Mouse (Mus musculus): ENCODE results near the gene Man2a2. TPM values are rescaled to one million over a fixed set of nuclear protein-coding genes. Genes with fewer than 3 reads are reported as not detected.
"Not testable (repeated sequence)": the region's sequence is repeated elsewhere in the genome, so short reads cannot be mapped to it uniquely, and the experiment has no call there.

Gene Man2a2
- polyA plus RNA-seq, 2 experiments from 2014 or later: 10.4 to 22.3 TPM

- ATAC-seq: no peak
Observed at GRCm38 (mm10) chr7:80331433-80331832, 39.7 kb downstream of the Man2a2 start.

GRCm38 (mm10) chr7:80330278-80330677 is 40.9 kb downstream of the Man2a2 start:
- no peak for ATAC-seq

GRCm38 (mm10) chr7:80326076-80326475 is 45.1 kb downstream of the Man2a2 start:
- ATAC-seq: no peak

- ATAC-seq: no peak
Observed at GRCm38 (mm10) chr7:80325292-80325868, 45.8 kb downstream of the Man2a2 start.

DNA sequence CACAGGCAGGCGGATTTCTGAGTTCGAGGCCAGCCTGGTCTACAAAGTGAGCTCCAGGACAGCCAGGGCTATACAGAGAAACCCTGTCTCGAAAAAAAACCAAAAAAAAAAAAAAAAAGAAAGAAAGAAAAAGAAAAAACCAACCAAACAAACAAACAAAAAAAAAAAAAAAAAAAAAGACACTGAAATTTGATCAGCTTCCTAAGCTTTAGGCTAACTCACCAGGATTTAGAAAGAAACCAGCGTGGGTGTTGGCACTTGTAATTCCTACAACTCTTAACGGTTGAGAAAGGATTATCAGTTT is 46.4 kb downstream of the Man2a2 start:
- not testable (repeated sequence) for ATAC-seq

GRCm38 (mm10) chr7:80324043-80324815 is 46.9 kb downstream of the Man2a2 start, which contains the start of gene Rccd1:
Gene Rccd1 (minus strand): TSS chr7:80324454.
- peak; percentile 98 for ATAC-seq

- ATAC-seq: no peak
Observed at GRCm38 (mm10) chr7:80323336-80323735, 47.8 kb downstream of the Man2a2 start.

DNA sequence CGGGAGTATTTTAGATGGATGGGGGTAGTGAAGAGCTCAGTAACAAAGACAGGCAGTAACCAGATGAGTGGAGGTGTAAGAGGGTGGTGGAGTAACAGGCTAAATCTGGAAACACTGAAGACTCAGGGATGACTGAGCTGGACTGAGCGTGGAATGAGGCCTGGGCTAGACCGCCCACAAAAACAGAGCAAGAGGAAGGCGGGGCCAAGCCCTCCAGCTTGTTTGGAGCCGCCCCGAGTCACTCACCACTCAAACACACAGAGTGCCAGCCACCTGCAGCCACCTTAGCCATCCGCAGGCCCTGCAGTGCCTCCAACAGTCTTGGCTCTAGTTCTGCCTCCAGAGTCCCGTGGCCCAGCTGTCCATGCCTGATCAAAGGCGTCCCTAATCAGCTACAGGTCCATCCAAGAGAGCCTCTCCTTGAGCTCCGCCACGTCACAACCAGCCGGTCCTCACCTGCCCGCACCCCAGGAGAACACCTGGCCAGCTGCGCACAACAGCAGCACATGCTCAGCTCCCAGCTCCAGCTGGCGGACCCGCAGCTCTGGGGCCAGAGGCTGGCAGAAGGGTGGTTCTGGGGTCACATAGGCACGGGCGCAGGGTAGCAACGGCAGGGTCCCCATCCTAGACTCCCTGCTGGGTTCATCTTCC is 51.2 kb downstream of the Man2a2 start:
- no peak for ATAC-seq

DNA sequence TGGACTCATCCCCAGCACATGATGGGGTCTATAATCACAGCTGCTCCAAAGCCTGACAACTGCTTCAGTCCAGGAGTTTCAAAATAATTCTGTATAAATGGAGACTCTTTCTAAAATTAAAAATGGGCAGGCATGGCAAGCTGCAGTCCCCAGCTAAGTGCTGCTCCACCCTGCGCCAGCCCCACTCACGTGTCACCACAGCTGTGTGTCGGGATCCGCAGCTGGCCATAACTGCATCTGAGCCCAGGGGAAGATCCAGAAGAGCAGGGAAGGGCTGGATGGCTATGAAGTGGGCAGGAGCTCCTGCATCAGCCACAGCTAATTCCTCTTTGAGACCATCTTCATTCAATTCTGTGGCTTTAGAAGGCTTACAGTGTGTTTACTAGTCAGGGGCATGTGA is 52.5 kb downstream of the Man2a2 start:
- no peak for ATAC-seq

GRCm38 (mm10) chr7:80317439-80318115 is 53.6 kb downstream of the Man2a2 start:
- ATAC-seq: no peak

GRCm38 (mm10) chr7:80315733-80316132 is 55.4 kb downstream of the Man2a2 start:
- no peak for ATAC-seq

DNA sequence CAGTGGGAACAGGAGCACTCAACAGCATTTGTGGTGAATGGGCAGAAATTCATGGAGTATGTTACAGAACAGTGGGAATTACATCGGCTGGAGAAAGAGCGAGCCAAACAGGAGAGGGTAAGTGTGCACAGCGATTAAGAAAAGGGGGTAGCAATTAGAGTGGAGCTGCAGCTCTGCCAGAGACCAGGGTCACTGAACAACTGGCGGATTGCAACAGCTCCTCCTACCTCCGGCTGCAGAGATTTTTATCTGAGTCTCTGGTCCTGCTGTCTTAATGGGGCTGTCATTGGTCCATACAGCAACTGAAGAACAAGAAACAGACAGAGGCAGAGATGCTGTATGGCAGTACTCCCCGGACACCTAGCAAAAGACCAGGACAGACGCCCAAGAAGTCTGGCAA is 60.4 kb downstream of the Man2a2 start:
- no peak for ATAC-seq

DNA sequence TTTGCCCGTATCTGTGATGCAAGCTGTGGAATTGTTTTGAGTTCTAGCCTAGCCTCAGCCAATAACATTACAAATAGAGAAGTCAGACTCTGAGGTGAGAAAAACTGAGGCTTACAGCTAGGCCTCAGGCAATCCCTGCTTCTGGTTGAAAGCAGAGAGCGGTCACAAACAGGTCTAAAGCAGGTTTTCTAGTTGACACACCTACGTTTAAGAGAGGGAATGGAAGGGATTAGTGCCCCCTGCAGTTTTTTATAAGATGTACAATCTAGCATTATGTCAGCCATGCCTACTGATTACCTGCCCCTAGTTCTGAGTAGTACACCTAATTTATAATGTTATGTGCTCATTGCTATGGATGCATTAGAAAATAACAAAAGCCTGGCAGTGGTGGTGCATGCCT is 63.4 kb downstream of the Man2a2 start:
- no peak for ATAC-seq

DNA sequence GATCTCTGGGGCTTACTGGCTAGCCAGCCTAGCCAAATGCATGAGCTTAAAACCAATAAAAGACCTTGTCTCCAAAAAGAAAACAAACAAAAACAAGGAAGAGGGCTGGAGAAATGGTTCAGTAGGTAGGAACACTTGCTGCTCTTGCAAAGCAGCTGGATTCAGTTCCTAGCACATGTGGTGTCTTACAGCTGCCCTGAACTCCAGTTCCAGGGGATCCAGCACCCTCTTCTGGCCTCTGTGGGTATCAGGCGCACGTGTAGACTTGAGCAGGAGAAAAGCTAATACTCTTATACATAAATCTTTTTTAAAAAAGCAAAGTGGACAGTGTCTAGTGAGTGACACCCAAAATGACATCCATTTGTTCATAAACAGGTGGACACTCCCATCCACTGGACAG is 69.7 kb downstream of the Man2a2 start:
- ATAC-seq: no peak

DNA sequence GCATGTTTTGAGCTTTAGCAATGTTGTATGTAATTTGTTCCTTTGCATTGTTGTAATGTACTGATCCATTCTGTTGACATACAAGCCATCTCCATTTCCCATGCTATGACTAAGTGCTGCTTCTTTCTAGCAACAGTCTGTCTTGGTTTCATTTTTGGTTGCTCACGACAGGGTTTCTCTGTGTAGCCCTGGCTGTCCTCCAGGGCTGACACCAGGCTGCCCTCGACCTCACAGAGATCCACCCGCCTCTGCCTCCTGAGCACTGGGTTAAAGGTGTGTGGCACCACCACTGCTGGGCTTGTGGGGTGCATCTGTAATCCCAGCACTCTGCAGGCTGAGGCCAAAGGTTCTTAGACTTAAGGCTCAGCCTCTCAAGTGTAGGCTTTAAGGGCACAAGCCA is 71.6 kb downstream of the Man2a2 start:
- ATAC-seq: peak; percentile 70

Other genes starting within 250 kb of the Man2a2 start
- gene Sema4b, start 184.5 kb downstream of the Man2a2 start, polyA plus RNA-seq (2017; shearing (Covaris generic)): 10 to 100 TPM; 19.2 to 26.0 TPM
- gene Cib1, start 138.6 kb downstream of the Man2a2 start, polyA plus RNA-seq (2017; shearing (Covaris generic)): 10 to 100 TPM; 86.5 to 98.1 TPM
- 10 to 100 TPM in 1 of 2 experiments, 1 to 10 TPM in 1; 8.4 to 11.4 TPM for gene Gdpgp1, start 138.5 kb downstream of the Man2a2 start, polyA plus RNA-seq (2017; shearing (Covaris generic))
- under 1 TPM in 1 of 2 experiments, not detected in 1; 0.94 TPM for gene Ttll13, start 125.0 kb downstream of the Man2a2 start, polyA plus RNA-seq (2017; shearing (Covaris generic))
- gene Ngrn, start 110.2 kb downstream of the Man2a2 start, polyA plus RNA-seq (2017; shearing (Covaris generic)): 10 to 100 TPM; 28.9 to 34.0 TPM
- gene Vps33b, start 101.7 kb downstream of the Man2a2 start, polyA plus RNA-seq (2017; shearing (Covaris generic)): 10 to 100 TPM; 28.9 to 44.3 TPM
- 10 to 100 TPM; 16.9 to 30.3 TPM for gene Prc1, start 76.9 kb downstream of the Man2a2 start, polyA plus RNA-seq (2017; shearing (Covaris generic))
- 1 to 10 TPM; 6.0 to 6.1 TPM for gene Rccd1, start 46.9 kb downstream of the Man2a2 start, polyA plus RNA-seq (2017; shearing (Covaris generic))
- gene Unc45a, start 30.4 kb downstream of the Man2a2 start, polyA plus RNA-seq (2017; shearing (Covaris generic)): 10 to 100 TPM; 38.1 to 79.1 TPM
- 1 to 10 TPM; 6.9 to 7.2 TPM for gene Hddc3, start 28.3 kb downstream of the Man2a2 start, polyA plus RNA-seq (2017; shearing (Covaris generic))
- 1 to 10 TPM in 1 of 2 experiments, under 1 TPM in 1; 0.11 to 2.5 TPM for gene Fes, start 16.6 kb upstream of the Man2a2 start, polyA plus RNA-seq (2017; shearing (Covaris generic))
- gene Furin, start 34.1 kb upstream of the Man2a2 start, polyA plus RNA-seq (2017; shearing (Covaris generic)): 1 to 10 TPM; 5.5 to 7.3 TPM
- 1 to 10 TPM; 6.1 to 8.8 TPM for gene Blm, start 163.7 kb upstream of the Man2a2 start, polyA plus RNA-seq (2017; shearing (Covaris generic))

Measured in CD4-positive, CD25-positive, alpha-beta regulatory T cell, adult 4 months (primary cell).